Mouse (Mus musculus) small intestine, adult 2 months (tissue): ENCODE measurements at regions not wholly inside any gene's neighbourhood (a gene's known extent, or its start where the extent isn't known, plus 50 kb on each side); places are given as distances from the start of the nearest gene placed in this dataset.

Source experiments
- CTCF ChIP-seq: fragments of 200-500 bp; IDR thresholded peaks from 2 replicates; pipeline ENCODE4 v1.5.1; 2012; ENCODE audit warnings: low read depth, mild to moderate bottlenecking, control low read depth, inconsistent platforms, low read length, moderate library complexity, mixed read lengths; ENCODE audit not compliant: insufficient replicate concordance, insufficient read length; ENCODE audit errors: extremely low read depth
- POLR2A ChIP-seq: fragments of 200-500 bp; IDR thresholded peaks from 2 replicates; pipeline ENCODE4 v1.6.1; 2012; ENCODE audit warnings: low read depth, mild to moderate bottlenecking, control low read depth, inconsistent platforms, low read length, moderate library complexity

GRCm38 (mm10) chr8:17863388-17863787 is 1114.7 kb downstream of the Defb40 start:
- TF ChIP-seq POLR2A (no peak), CTCF (no peak)
